ENCODE assay signal across 9 mouse cellular contexts in genomic region chr4:116300878-116301355, GRCm38 (mm10).
DNase-seq lines count a peak whose midpoint lies in the region; ATAC-seq and TF ChIP-seq lines count a peak whose summit lies in the region.
"Had no signal": no experiment of that assay in that cellular context is flagged by ENCODE, and none has a peak within 500 bp of the region (broad histone marks: within the 10 kb centered on the region; RNA-seq: fewer than 3 reads in every experiment).

No protein-coding gene starts in this region.

- H3K9ac ChIP-seq in liver, adult 2 months (ENCODE audit: low read depth, low read length) = no peak overlapping the region
- H3K9ac ChIP-seq in liver, embryonic 12.5 days = no peak overlapping the region
- H3K9ac ChIP-seq: neural tube, embryonic 12.5 days had no signal

- H3K79me2 ChIP-seq in liver, adult 2 months (ENCODE audit: control insufficient read depth, insufficient read depth, low read length) = no peaks in the 10 kb centered on the region

- no peak overlapping the region for H3K4me3 ChIP-seq in liver, adult 2 months (ENCODE audit: insufficient read depth, low read depth, low read length)
- H3K4me3 ChIP-seq in liver, embryonic 12.5 days = no peak overlapping the region
- H3K4me3 ChIP-seq: neural tube, embryonic 12.5 days had no signal

- no peak for DNase-seq in liver, adult 2 months (ENCODE audit: extremely low read depth, low read depth, low spot score)
- DNase-seq in liver (no peak), MN1 (ENCODE audit: low spot score) (peak; percentile 23)
- peak; percentile 75 for DNase-seq in fibroblast of lung, adult 2 months (ENCODE audit: low read depth)
- DNase-seq in spleen, postnatal 14 days (ENCODE audit: low spot score in 2 of 2) = no peak
- no peak for DNase-seq in cerebellum, adult 9-11 months

- H3K9me3 ChIP-seq in liver, embryonic 12.5 days (replicated peaks) = no peaks in the 10 kb centered on the region
- H3K9me3 ChIP-seq: neural tube, embryonic 12.5 days had no signal

- peaks cover 2% of the 10 kb centered on the region; the same call in 1 of the 2 replicates for H3K4me1 ChIP-seq in liver, adult 2 months (ENCODE audit: control insufficient read depth, insufficient read depth, low read length)
- no peaks in the 10 kb centered on the region for H3K4me1 ChIP-seq in liver, embryonic 12.5 days
- H3K4me1 ChIP-seq: neural tube, embryonic 12.5 days had no signal

- no peaks in the 10 kb centered on the region for H3K36me3 ChIP-seq in liver, adult 2 months (ENCODE audit: control insufficient read depth, insufficient read depth, low read length)
- H3K36me3 ChIP-seq in liver, embryonic 12.5 days = no peaks in the 10 kb centered on the region

- H3K4me2 ChIP-seq in liver, embryonic 12.5 days = no peak overlapping the region
- H3K4me2 ChIP-seq: neural tube, embryonic 12.5 days had no signal

- peak; percentile 55; the same call in 1 of the 2 replicates for ATAC-seq in liver, embryonic 12.5 days
- ATAC-seq in erythroid progenitor cell, adult 5-6 weeks (replicated peaks; ENCODE audit: low FRiP score, poor library complexity, severe bottlenecking) = no peak

- H3K27ac ChIP-seq in liver, adult 2 months (replicated peaks; ENCODE audit: insufficient read depth, low read depth, low read length) = peak overlapping the region; percentile 2; the same call in 1 of the 2 replicates
- H3K27ac ChIP-seq in liver, embryonic 12.5 days = no peak overlapping the region
- H3K27ac ChIP-seq: neural tube, embryonic 12.5 days had no signal

- TF ChIP-seq POLR2A in liver, adult 2 months (IDR thresholded peaks at IDR 0.05; ENCODE audit: extremely low read depth, insufficient read depth, low read length) = no peak

- 61% methylated on average over 4 of the region's 4 CpGs for WGBS in liver, adult 2 months
- WGBS in liver, embryonic 12.5 days (ENCODE audit: insufficient replicate concordance) = 28% methylated on average over 4 of the region's 4 CpGs

- no peak for TF ChIP-seq CTCF in liver, adult 2 months (IDR thresholded peaks at IDR 0.05; ENCODE audit: low read depth, low read length)

- no peaks in the 10 kb centered on the region for H3K27me3 ChIP-seq in liver, adult 2 months (ENCODE audit: control insufficient read depth, insufficient read depth, low read length)
- H3K27me3 ChIP-seq in liver, embryonic 12.5 days (replicated peaks) = no peaks in the 10 kb centered on the region
- H3K27me3 ChIP-seq: neural tube, embryonic 12.5 days had no signal

Comparison
In these comparisons a context has a peak if more than half of its experiments do, and no peak if none do; other contexts are left out.
1. DNase-seq: peak in MN1 (single experiment) and fibroblast of lung, adult 2 months (single experiment); none in liver, adult 2 months (single experiment), liver (single experiment), spleen, postnatal 14 days (0 of 2) and cerebellum, adult 9-11 months (single experiment).